Mouse (Mus musculus) megakaryocyte, embryonic 14.5 days (primary cell): ENCODE data around the gene Cybc1.

Source experiments
- FLI1 ChIP-seq: IDR thresholded peaks from 2 replicates; pipeline ENCODE4 v1.6.1; 2012; ENCODE audit warnings: low read length, inconsistent platforms, mixed read lengths
- GATA1 ChIP-seq: IDR thresholded peaks from 3 replicates; pipeline ENCODE4 v1.6.1; 2012; ENCODE audit warnings: mixed read lengths, low read length, inconsistent platforms, borderline replicate concordance

- TF ChIP-seq GATA1, result no peak
- TF ChIP-seq FLI1, result no peak
These were observed 31.2 kb upstream of the Cybc1 start for GRCm38 (mm10) chr11:121260211-121260906.
